Mouse (Mus musculus) stomach, embryonic 14.5 days (tissue): ENCODE measurements around the gene Plekho2. TPM values are rescaled to one million over a fixed set of nuclear protein-coding genes. Genes with fewer than 3 reads are reported as not detected.

Experiments
- ATAC-seq: fragments of 200-750 bp; cut with Nextera tagmentation; 2 replicates; pipeline ENCODE4 v1.8.0; 2017; ENCODE audit warnings: low read depth, moderate TSS enrichment; ENCODE audit not compliant: insufficient number of reproducible peaks, insufficient read depth, low FRiP score
- H3K27ac ChIP-seq: fragments of 300-500 bp; sonication (generic); 2 replicates; pipeline ENCODE4 v1.5.1; 2014; ENCODE audit warnings: mild to moderate bottlenecking, low read length, moderate library complexity, mixed read lengths
- H3K27me3 ChIP-seq: fragments of 300-500 bp; sonication (generic); 2 replicates; pipeline ENCODE4 v1.6.1; 2014; ENCODE audit warnings: low read length, control low read depth, mixed read lengths; ENCODE audit not compliant: control insufficient read depth, insufficient read depth
- H3K36me3 ChIP-seq: fragments of 300-500 bp; sonication (generic); 2 replicates; pipeline ENCODE4 v1.6.1; 2014; ENCODE audit warnings: mild to moderate bottlenecking, control low read depth, low read length, moderate library complexity, mixed read lengths; ENCODE audit not compliant: control insufficient read depth, insufficient read depth
- H3K4me1 ChIP-seq: fragments of 300-500 bp; sonication (generic); 2 replicates; pipeline ENCODE4 v1.6.1; 2014; ENCODE audit warnings: low read length, control low read depth, mixed read lengths; ENCODE audit not compliant: control insufficient read depth, insufficient read depth
- H3K4me2 ChIP-seq: fragments of 300-500 bp; sonication (generic); replicated peaks from 2 replicates; pipeline ENCODE4 v1.6.1; 2014; ENCODE audit warnings: low read depth, low read length, control low read depth
- H3K4me3 ChIP-seq: fragments of 300-500 bp; sonication (generic); 2 replicates; pipeline ENCODE4 v1.5.1; 2014; ENCODE audit warnings: low read depth, low read length, control low read depth
- H3K9ac ChIP-seq: fragments of 300-500 bp; sonication (generic); replicated peaks from 2 replicates; pipeline ENCODE4 v1.6.1; 2014; ENCODE audit warnings: low read depth, mild to moderate bottlenecking, control low read depth, low read length, moderate library complexity, mixed read lengths
- H3K9me3 ChIP-seq: fragments of 300-500 bp; sonication (generic); 2 replicates; pipeline ENCODE4 v1.6.1; 2016; ENCODE audit warnings: low read depth, low read length, control low read depth; ENCODE audit not compliant: control insufficient read depth
- WGBS: fragments of 180-500 bp; shearing (Covaris S2); extraction: QIAGEN DNeasy Blood & Tissue Kit; methylation state at CpG from one replicate; pipeline ENCODE4 v1.1.7; 2014; 5-methylcytosine and 5-hydroxymethylcytosine counted together
- polyA plus RNA-seq: library from polyadenylated mRNA; unstranded; fragments of >200 nt; fragmentation: Nextera tagmentation; extraction: Ambion mirVana; gene quantifications from 2 replicates; pipeline ENCODE4 v1.2.1, GENCODE M21; 2014

Gene Plekho2
- polyA plus RNA-seq, 1 experiment from 2014 or later, result 21.2 TPM

GRCm38 (mm10) chr9:65578801-65579249, 1.0 kb downstream of the Plekho2 start:
- H3K4me1 ChIP-seq, result peaks cover 36% of the 10 kb centered on the region
- no peak for ATAC-seq
- 0 out of 2 replicates have a peak overlapping the region, but pooled peaks have one; percentile 7 for H3K27ac ChIP-seq
- H3K4me3 ChIP-seq, result peak overlapping the region; percentile 60
- 33% methylated on average over 9 of the region's 9 CpGs for WGBS
- no peaks in the 10 kb centered on the region for H3K27me3 ChIP-seq
- no peaks in the 10 kb centered on the region for H3K9me3 ChIP-seq
- peak overlapping the region; percentile 49 for H3K4me2 ChIP-seq
- no peaks in the 10 kb centered on the region for H3K36me3 ChIP-seq
- no peak overlapping the region; the same call in 1 of the 2 replicates for H3K9ac ChIP-seq

- Histone ChIP-seq H3K9ac (no peak overlapping the region), H3K27me3 (no peaks in the 10 kb centered on the region), H3K4me3 (0 out of 2 replicates have a peak overlapping the region, but pooled peaks have one; percentile 60), H3K4me1 (peaks cover 36% of the 10 kb centered on the region), H3K4me2 (peak overlapping the region; percentile 49), H3K27ac (peak overlapping the region; percentile 55; the same call in 1 of the 2 replicates), H3K9me3 (no peaks in the 10 kb centered on the region), H3K36me3 (peaks cover under 1% of the 10 kb centered on the region)
- ATAC-seq, result no peak
- 83% methylated on average over 4 of the region's 4 CpGs for whole genome bisulfite sequencing
These were observed 2.2 kb downstream of the Plekho2 start for GRCm38 (mm10) chr9:65577511-65578196.

DNA sequence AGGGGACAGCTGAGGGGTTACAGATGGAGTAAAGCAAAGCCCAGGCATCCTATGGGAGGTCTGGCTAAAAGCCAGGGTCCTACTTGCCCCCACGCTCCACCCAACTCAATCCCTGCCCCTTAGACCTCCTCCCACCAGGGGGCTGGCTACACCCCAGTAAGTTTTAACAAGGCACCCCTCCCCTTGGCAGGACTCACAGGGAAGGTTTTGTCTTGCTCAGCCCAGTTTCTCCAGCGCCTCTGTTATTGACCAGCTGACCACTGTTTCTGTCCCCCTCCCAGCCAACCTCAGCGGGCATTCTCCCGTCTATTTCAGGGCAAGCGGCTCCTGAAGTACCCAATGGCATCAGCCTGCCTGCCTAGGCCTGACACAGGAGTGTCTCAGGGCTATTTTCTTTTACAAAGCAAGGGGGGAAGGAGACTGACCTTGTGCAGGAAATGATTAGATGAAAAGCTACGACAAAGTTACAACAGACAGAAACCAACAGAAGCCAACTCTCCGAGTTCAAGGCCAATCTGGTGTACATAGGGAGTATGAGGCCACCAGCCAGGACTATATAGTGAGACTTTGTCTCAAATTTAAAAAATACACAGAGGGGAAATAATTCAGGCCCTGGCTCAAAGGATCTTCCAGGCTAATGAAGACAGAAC, 2.9 kb downstream of the Plekho2 start:
- peak overlapping the region; percentile 55; the same call in 1 of the 2 replicates for H3K27ac ChIP-seq
- peaks cover 36% of the 10 kb centered on the region for H3K4me1 ChIP-seq
- ATAC-seq, result no peak
- H3K27me3 ChIP-seq, result no peaks in the 10 kb centered on the region
- H3K4me3 ChIP-seq, result 0 out of 2 replicates have a peak overlapping the region, but pooled peaks have one; percentile 2
- peaks cover 6% of the 10 kb centered on the region for H3K36me3 ChIP-seq
- H3K9ac ChIP-seq, result no peak overlapping the region
- WGBS, result 47% methylated on average over 7 of the region's 7 CpGs
- H3K4me2 ChIP-seq, result peak overlapping the region; percentile 49
- H3K9me3 ChIP-seq, result no peaks in the 10 kb centered on the region

DNA sequence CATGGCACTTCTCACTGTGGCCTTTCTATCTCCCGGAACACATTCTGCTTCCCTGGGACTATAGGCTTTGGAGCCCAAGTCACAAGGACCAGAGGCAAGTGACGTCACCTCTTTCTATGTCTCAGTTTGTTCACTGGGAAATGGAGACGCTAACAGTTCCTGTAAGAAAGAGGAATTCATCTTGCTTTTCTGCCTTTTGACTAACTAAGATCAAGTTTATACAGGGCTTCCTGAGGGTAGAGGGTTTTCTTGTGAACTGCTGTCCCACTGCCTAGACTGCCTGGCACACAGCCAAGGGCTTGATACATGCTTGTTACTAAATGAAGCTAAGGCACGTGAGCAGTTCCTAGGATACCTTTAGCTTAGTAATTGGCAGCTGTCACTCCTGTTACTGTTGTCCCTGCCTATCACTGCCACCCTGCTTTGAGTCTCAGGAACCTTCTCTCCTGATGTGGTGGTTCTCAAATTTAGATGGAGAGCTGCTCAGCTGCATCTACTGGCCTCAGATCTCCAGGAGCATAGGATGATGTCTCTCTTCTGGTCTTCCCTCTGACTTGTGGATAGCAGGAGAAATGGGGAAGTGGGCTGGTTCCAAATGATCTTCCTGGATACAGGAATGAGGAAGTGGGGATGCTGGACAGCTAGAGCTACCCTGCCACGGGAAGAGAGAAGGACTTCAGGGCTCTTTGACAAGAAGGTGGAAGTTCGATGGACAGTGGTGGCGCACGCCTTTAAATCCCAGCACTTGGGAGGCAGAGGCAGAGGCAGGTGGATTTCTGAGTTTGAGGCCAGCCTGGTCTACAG, 4.2 kb downstream of the Plekho2 start:
- Histone ChIP-seq H3K4me2 (no peak overlapping the region), H3K4me1 (peaks cover 33% of the 10 kb centered on the region), H3K4me3 (no peak overlapping the region), H3K9ac (no peak overlapping the region), H3K27ac (peak overlapping the region; percentile 36; the same call in 1 of the 2 replicates), H3K36me3 (peaks cover 6% of the 10 kb centered on the region), H3K9me3 (no peaks in the 10 kb centered on the region), H3K27me3 (no peaks in the 10 kb centered on the region)
- 61% methylated on average over 8 of the region's 8 CpGs for WGBS
- no peak for ATAC-seq

- H3K27me3 ChIP-seq, result no peaks in the 10 kb centered on the region
- no peaks in the 10 kb centered on the region for H3K9me3 ChIP-seq
- no peak overlapping the region for H3K4me3 ChIP-seq
- 83% methylated on average over 11 of the region's 11 CpGs for WGBS
- H3K9ac ChIP-seq, result no peak overlapping the region
- ATAC-seq, result no peak
- H3K4me1 ChIP-seq, result peaks cover 30% of the 10 kb centered on the region
- peak overlapping the region; percentile 36; the same call in 1 of the 2 replicates for H3K27ac ChIP-seq
- H3K36me3 ChIP-seq, result peaks cover 6% of the 10 kb centered on the region
- H3K4me2 ChIP-seq, result no peak overlapping the region
These were observed 5.1 kb downstream of the Plekho2 start for GRCm38 (mm10) chr9:65574513-65575392.

GRCm38 (mm10) chr9:65572837-65573236, 7.0 kb downstream of the Plekho2 start:
- H3K9me3 ChIP-seq, result no peaks in the 10 kb centered on the region
- WGBS, result 88% methylated on average over 6 of the region's 6 CpGs
- ATAC-seq, result no peak

DNA sequence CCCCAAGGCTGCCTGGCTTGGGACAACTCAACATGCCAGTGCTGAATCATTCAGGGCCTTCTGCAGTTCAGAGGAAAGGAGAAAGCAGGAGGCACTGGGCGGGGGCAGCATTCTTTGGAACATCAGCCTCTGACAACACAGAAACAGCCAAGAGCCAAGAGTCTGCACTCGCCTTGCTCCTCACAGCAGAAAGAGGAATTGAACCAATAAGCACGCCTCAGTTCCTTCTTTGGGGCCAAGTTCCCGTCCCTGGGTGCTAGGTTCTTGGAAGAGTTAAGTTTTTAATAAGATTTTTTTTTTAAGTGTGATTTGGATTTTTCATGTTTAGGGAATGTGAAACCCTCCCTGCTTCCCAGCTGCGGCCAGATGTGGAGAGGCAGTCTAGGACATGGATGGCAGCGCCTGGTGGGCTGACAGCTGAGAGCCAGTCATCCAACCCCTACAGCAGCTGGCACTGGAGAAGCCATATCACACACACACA, 10.3 kb downstream of the Plekho2 start:
- ATAC-seq, result no peak
- H3K4me1 ChIP-seq, result peaks cover under 1% of the 10 kb centered on the region; the same call in 1 of the 2 replicates
- no peak overlapping the region for H3K4me3 ChIP-seq
- H3K9me3 ChIP-seq, result no peaks in the 10 kb centered on the region
- H3K9ac ChIP-seq, result no peak overlapping the region
- peak overlapping the region; percentile 66 for H3K27ac ChIP-seq
- H3K4me2 ChIP-seq, result no peak overlapping the region
- peaks cover 10% of the 10 kb centered on the region for H3K36me3 ChIP-seq
- WGBS, result 65% methylated on average over 6 of the region's 6 CpGs
- no peaks in the 10 kb centered on the region for H3K27me3 ChIP-seq

More at GRCm38 (mm10) chr9:65572837-65573236, 7.0 kb downstream of the Plekho2 start:
- Histone ChIP-seq H3K4me3 (no peak overlapping the region), H3K27ac (no peak overlapping the region), H3K4me2 (no peak overlapping the region), H3K36me3 (peaks cover 6% of the 10 kb centered on the region), H3K27me3 (no peaks in the 10 kb centered on the region), H3K9ac (no peak overlapping the region), H3K4me1 (peaks cover 24% of the 10 kb centered on the region)
